Mouse (Mus musculus): Measurements from ENCODE around the gene Fanca.
"Not testable (repeated sequence)": the region's sequence is repeated elsewhere in the genome, so short reads cannot be mapped to it uniquely, and the experiment has no call there.

Fanca gene

DNA sequence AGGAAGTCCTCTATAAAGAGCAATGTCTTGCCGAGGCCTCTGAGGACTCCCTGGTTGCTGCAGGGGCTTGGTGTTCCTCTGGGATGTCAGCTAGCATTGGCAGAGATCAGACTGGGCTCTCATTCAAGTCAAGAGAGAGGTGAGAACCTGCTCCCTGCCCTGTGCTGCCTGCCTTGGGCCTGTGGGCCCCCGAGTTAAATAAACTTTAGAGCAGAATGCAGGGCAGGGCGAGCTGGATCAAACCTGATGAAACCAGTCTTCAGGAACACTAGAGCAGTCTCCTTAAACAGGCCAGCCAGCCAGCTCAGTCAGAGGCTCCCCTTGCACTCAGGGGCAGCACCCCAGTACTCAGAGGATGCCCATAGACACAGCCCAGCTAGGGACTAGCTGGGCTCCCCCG, 46.5 kb downstream of the Fanca start:
- no peak for DNase-seq (ENCODE audit: low read depth, low spot score)

DNA sequence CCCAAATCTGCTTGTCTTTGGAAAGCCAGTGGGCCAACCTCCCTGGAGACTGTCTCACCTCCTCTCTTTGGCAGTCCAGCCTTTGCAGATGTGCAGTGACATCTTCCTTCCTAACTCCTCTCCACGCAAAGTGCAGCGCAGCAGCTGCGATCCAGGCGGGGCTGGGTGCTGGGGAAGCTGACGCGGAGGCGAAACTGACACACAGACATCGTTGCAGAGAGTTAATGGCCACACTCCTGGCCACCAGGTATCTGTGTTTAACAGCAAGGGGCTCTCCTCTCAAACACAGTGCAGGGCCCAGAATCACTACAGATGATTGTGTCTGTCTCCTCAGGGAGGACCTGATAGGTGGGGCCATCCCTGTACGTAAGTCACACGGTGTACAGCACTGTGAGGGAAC, 47.2 kb downstream of the Fanca start:
- DNase-seq (ENCODE audit: low read depth, low spot score), result no peak

DNA sequence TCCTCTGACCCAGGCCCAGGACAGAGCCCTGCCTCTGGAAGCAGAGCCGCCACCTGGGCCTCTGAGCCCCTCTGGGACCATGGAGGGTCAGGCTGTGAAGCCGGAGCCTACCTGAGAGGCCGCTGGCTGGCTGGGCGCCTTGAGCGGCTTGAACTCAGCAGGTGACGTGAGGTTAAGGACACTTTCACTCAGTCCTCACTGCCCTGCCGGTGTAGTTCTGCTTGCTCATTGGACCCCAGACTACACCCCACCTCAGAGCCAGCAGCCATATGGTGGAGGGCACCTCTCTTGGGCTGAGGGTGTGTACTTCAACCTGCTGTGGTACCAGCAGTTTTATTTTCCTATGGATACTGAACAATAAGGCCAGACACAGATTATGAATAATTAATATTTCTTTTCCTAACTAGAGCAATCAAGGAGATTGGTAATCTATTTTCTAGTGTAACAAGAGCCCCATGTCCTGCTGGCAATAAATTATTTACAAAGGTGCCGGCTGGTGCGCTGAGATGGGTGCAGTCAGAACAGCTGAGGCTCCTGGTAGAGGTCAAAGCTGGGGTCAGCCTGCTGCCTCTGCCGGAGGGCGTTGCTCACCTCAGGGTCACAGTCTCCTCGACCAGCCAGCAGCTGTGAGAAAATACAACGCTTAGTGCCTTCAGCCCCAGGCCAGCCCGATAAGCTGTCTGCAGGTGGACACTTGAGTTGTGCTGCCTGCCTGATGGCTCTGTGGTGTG, 50.3 kb downstream of the Fanca start:
- DNase-seq (ENCODE audit: low read depth, low spot score), result no peak

DNA sequence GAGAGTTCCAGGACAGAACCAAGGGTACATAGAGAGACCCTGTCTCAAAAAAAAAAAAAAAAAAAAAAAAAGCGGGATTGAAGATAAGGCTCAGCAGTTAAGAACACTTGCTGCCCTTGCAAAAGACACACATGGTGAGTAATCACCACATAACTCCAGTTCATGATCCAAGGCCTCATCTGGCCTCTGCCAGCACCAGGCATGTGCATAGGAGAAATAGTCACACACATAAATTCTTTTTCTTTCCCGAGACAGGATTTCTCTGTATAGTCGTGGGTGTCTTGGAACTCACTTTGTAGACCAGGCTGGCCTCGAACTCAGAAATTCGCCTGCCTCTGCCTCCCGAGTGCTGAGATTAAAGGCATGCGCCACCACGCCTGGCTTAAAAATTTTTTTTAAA, 60.8 kb downstream of the Fanca start:
- not testable (repeated sequence) for DNase-seq (ENCODE audit: low read depth, low spot score)

DNA sequence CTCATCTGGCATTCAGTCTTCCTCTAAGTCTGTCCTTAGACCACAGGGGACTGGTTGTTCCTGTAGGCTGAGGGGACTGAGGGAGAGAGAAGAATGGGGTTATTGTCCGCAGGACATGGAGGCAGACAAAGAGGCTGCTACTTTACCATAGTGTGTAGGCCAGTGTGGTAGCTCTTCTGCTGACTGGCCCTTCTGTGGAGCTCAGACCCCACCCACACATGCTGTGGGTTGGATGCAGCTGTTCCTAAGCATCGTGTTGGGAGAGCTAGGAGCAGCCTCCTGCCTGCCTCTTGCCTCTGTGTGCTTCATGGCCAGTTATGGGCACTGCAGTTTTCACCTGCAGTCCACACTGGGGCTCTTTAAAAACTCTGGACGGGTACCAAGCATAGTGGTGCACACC, 61.3 kb downstream of the Fanca start:
- DNase-seq (ENCODE audit: low read depth, low spot score), result peak; percentile 86

DNA sequence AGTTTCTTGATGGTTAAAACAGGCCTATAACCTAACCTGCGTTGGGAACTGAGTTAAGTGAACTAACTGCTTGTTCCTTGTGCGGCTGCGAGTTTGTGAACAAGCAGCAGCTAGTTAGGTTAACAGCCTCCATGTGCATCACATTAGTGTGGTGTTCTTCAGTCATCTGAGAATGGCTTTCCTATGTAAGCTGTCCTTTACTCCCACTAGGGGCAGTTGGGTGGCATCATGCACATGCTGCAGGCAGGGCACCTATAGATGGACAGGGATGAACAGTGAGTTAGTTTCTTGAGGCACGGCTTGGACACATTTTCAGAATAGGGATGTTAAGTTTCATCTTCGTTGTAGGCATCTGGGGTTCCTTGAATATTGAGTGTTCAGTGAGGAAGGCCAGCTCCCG, 63.2 kb downstream of the Fanca start:
- no peak for DNase-seq (ENCODE audit: low read depth, low spot score)

DNA sequence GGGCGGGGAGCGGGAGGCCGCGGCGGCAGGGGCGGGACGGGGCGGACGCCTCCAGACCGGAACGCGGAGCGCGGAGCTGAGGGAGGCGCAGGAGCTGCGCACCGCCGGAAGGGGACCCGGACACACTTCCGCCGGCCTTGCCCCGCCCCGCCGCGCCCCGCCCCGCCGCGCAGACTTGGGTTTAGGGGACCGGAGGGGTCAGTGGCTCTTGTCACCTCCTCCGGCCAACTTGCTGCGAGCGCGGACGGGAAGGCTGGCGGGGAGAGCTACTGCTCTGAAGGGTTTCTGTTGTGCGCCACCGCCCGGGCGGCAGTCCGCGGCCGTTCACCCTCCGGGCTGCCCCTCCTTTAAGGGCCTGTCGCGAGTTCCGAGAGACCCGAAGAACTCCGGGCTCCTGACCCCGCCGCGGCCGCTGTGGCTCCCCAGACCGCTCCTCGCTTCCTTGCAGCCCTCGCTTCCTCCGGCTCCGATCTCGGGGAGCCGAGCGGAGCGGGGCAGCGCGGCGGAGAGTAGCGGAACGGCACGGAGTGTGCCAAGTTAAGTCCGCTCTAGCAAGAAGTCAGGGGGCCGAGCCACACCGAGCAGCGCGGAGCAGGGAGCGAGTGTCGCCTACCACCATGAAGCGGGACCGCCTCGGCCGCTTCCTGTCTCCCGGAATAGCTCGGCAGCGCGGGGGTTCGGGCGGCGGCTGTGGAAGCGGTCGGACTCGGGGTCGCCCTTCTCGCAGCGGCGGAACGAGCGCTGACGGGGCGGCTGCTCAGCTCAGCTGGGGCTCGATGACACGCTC, 64.1 kb downstream of the Fanca start, which contains the start of the genes Zfp276 and Vps9d1:
Gene Zfp276, plus strand, starts transcription at position 97 of the 787 bp plus-strand sequence.
Gene Vps9d1, minus strand, starts transcription at position 250 of the 787 bp plus-strand sequence.
- DNase-seq (ENCODE audit: low read depth, low spot score), result no peak

DNA sequence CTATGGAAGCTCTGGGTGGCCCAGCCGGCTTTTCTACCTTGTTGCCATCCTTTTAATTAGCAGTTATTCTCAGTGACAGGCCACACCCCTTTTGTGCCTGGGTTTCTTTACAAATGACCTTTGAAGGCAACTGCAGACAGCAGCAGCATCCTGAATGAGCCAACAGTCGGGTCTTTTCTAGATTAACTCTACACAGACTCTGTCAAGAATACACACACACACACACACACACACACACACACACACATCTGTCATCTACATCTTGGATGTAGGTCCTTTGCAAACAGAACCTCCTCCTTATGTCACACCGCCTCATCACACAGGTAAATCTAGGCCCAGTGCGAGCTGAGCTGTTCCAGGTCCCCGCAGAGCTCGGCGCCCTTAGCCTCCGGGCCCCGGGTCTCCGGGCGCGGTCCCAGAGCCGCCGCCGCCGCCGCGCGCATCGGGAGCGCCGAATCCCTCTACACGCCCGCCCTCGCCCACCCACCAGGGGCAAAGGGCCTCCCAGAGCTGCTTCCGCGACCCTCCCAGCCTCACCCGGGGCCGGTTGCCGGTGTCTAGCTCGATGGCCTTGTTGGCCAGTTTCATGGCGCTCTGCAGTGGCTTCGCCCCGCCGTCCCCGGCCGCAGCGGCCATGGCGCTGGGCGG, 64.8 kb downstream of the Fanca start:
- no peak for DNase-seq (ENCODE audit: low read depth, low spot score)

DNA sequence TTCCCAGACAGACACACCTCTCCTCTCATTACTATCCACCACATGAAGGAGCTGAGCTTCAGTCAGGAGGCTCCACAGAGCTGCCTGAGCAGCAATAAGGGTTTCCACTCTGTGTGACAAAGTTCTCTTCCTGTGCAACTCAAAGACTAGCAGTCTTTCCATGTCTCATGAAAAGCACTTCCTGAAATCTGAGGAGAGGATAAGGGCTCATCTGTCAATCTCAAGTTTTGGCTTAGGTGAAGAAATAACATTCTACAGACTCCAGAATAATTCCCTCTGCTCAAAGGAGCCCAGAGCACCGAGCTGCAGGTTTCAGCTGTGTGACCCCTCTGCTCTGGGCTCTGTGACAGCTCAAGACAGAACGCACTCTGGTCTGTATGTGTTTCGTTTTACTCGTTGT, 65.5 kb downstream of the Fanca start:
- DNase-seq (ENCODE audit: low read depth, low spot score), result no peak

DNA sequence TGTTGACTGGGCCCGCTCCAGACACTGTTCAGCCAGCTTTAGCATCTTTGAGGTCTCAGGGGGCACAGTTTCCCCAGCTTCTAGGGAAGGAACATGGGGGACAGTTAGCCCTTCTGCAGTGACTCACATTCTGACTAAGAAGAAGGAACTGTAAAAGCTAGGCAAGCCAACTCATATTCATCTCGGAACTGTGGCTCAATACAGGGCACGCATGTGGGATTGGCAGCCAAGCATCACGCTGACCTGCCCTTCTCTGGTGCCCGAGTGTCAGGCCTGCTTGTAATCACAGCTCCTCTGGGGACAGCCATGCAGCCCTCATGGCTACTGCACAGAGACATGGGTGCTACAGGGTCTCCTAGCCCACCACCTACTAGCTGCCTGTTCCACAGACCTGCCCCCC, 67.4 kb downstream of the Fanca start:
- DNase-seq (ENCODE audit: low read depth, low spot score), result no peak

DNA sequence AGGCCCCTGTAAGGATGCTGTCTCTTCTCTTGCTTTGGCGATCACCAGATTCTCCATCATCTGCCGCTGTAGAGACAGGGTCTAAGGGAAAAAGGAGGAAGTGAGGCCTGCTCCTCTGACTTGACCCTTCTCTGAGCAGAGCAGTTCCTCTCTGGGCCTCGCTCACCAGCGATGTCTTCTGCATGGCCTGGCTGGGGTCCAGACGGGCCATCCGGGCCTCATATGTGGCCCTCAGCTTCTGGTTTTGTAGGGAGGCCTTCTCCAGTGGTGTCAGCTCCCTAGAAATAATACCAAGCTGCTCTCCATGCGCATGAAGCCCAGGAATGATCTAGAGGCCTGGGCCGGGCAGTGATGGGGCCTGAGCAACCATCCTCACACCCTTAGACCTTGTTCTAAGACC, 69.8 kb downstream of the Fanca start:
- no peak for DNase-seq (ENCODE audit: low read depth, low spot score)

DNA sequence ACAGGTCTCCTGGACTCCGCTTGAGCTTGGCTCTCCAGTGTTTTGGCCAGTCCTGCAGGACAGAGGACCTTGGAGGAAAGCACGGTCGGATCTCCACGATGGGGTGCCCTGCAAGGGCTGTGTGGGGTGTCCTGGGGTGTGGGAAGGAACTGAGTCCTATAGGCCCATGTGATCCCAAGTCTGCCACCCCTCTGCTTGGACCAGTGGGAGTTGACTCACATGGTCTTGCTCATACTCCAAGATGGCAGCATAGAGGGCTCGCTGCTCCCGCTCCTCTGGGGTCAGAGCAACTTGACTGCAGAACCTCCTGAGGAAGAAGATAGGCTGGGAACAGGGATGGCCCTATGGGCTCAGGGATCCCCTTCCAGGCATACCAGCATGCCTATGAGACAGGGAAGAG, 70.6 kb downstream of the Fanca start:
- no peak for DNase-seq (ENCODE audit: low read depth, low spot score)

DNA sequence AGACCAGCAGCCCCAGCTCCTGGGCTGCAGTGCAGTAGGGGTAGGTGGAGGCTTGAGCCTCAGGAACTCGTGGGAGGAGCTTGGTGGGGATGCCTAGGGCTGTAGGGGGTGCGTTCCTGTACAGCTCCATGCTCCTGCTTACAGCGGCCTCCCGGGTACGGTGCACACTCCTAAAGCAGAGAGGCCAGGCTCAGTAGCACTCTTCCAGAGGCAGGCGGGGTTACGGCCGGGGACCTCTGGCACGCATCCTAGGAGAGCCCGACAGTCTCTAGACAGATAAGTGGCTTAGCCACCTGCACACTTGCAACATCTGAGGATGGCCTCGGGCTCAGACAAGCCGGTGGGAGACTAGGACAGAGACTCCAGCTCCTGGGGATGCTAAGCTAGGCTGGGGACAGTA, 72.8 kb downstream of the Fanca start:
- no peak for DNase-seq (ENCODE audit: low read depth, low spot score)

DNA sequence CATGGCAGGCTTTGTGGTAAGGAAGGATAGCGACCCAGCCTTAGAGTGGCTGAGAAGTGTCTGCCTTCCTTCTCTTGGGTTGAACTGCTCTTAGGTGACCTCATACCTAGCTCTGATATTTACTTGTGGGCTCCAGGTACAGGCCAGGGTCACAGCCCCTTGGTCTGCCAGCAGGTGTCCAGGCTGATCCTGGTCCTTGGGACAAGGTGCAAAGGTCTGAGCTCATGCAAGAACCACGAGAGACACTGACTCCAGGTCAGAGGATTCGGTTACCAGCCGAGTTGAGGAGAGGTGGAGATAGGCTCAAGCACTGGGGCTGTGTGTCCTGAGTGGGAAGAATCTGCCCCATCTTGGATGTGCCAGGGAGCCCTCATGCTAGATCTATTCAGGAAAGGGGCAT, 74.0 kb downstream of the Fanca start:
- no peak for DNase-seq (ENCODE audit: low read depth, low spot score)

DNA sequence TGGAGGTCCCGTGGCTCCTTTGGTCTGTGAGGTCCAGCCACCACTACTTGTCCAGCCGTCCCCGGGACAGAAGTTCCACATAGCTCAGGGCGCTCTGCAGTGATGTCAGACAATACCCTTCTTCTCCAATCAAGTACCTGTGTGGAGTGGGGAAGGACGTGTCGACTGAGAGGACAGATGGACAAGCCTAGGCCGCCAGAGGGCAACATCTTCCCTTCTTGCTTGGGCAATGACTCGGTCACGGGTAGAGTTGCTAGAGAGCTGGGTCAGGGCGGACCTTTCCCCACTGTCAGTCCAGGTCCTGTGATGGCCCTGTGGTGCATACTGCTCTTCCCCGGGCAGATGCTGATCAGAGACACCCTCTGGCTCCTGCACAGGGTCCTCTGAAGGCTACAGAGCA, 75.3 kb downstream of the Fanca start:
- DNase-seq (ENCODE audit: low read depth, low spot score), result no peak

DNA sequence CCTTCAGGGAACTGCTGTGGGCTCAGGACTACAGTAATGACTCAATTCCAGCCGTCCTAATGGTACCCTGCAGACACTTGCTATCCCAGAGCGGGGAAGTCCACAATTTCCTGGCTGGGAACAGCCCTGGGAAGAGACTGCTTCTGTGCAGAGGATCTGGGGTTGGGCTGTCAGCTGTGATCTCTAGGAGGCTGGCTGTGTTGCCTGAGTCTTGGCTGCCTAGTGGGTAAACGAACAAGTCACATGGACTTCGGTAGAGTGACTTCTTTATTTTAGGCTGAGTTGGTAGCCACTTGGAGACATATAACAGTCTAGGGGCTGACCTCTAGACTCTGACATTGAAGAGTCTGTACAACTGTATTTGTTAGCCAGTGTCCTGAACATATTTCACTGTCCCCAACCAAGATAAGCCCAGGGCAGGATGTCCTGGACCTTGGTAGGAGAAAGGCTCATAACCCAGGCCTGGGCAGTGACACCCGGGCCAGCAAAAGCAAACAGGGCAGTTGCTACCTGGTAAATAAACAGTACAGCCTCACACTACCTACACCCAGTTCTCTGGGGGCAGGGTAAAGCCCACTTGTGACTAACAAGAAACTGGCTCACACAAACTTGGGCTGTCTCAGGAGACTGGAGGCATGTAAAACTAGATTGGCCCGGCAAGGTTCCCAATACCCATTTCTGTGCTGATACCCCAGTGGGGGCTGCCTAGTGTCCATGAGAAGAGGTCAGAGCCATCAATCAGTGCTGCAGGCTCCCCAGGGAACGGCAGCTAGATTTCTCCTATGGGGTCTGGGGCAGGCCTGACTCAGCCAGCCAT, 76.1 kb downstream of the Fanca start:
- no peak for DNase-seq (ENCODE audit: low read depth, low spot score)

DNA sequence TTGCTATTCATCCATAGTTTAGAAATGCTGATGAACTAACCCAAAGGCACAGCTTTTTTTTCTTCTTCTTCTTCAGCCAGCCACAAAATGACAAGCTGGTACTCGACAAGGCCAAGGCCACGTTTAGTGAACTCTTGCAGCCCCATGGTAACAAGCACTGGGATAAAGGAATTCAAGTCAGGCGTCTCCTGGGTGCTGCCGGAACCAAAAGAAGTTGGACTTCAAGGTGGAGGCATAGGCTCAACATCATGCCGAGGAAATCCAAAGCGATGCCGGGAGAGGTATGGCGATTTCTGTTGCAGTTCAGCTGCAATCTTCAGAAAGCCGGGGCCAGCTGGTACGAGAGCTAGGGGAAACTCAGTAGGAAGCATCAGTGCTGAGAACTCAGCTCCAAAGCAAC, 79.0 kb downstream of the Fanca start:
- no peak for DNase-seq (ENCODE audit: low read depth, low spot score)

DNA sequence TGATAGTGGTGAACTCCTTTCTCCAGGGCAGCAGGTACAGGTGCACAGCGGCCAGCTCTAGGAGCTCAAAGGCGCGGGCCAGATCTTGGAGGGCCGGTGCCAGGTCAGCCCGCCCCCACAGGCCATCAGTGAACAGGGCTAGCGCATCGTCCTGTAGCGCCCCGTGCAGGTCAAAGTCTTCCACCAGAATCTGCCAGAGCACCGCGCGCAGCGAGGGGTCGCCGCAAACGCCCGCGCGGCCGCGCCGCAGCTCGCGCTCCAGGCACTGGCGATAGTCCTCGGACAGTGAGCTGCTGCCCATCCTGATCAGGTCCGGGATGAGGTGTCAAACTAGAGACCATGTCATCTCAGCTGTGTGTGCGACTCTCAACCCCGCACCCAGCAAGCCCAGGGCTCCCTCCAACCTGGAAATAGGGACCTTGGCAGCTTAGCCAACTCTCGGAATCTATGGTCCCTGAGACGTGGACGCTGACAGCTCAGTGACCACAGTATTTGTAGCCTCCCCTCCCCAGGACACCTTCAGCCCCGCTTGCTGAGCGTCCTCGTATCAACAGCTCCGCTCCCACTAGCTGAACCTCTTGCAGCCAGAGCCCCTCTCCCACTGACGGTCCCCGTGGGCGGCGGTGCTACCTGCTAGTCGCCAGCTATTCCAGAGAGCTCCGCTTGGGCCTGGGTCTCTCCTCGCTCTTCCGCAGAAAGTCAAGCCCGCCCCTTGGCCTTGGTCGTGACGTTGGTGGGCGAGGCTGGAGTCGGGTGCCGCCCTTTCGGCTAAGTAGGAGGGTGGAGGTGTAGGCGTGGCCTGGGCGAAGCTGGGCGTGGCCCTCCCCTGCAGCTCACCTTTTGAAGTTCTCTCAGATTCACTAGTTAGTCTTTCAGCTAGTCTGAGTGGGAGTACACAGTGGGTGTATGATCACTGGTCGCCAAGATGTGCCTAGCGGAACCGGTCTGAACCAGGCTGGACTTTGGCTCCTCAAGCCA, 82.6 kb downstream of the Fanca start, which contains the start of gene Spata2l:
Gene Spata2l, minus strand, starts transcription at position 714 of the 978 bp plus-strand sequence.
- DNase-seq (ENCODE audit: low read depth, low spot score), result peak; percentile 85

DNA sequence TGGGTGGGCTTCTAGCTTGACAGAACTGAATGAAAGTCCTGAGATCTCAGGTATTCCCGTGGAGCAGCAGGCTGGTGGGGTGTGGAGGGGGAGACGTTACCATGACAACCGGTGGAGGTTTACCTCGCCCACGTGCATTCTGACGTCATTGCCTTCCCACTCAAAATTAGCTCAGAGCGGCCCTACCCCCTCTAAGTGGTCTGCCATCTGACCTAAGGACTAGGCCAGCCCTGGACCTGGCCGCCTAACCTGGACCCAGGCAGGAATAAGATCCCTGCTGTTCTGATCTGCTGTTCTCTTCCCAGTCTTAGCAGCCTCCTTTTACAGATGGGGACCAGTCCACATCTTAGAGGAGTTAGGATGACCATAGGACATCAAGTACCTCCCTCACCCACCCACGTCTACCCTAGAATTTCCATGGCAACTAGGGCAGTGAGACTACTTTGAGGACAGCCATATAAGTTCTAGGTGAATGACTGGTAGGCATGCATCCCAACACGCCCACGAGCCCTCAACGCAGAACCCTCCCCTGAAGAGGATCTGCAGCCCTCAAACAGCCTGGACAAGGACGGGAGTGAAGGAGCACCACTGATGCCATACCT, 83.4 kb downstream of the Fanca start:
- peak; percentile 89 for DNase-seq (ENCODE audit: low read depth, low spot score)

DNA sequence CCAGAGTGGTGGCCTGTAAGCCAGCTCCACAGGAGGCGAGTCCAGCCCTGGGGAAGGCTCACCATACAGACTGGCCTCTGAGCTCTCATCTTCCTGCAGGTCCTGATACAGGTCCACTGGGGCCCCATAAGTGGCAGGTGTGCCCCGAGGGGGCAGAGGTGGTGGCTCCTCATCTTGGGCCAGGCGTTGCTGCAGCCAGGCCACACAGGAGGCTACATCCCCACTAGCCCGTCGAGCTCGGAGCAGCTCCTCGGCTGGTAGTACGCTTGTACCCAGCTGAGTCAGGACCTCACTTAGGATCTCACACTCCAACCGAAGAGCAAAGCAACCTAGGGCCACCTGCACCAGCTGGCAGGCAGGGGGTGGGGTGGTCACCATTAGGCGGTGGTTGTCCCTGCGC, 84.6 kb downstream of the Fanca start:
- no peak for DNase-seq (ENCODE audit: low read depth, low spot score)

Data from telencephalon, adult 2 months (tissue).